Mouse (Mus musculus) cerebellum, postnatal 25 days (tissue): ENCODE results near the gene Acbd6.

Source experiments
- DNase-seq, 2 experiments: peaks; one replicate each; pipeline ENCODE4 v3.0.0; 2021; ENCODE audit warnings: mixed read lengths in 2 of 2

Gene Acbd6

DNA sequence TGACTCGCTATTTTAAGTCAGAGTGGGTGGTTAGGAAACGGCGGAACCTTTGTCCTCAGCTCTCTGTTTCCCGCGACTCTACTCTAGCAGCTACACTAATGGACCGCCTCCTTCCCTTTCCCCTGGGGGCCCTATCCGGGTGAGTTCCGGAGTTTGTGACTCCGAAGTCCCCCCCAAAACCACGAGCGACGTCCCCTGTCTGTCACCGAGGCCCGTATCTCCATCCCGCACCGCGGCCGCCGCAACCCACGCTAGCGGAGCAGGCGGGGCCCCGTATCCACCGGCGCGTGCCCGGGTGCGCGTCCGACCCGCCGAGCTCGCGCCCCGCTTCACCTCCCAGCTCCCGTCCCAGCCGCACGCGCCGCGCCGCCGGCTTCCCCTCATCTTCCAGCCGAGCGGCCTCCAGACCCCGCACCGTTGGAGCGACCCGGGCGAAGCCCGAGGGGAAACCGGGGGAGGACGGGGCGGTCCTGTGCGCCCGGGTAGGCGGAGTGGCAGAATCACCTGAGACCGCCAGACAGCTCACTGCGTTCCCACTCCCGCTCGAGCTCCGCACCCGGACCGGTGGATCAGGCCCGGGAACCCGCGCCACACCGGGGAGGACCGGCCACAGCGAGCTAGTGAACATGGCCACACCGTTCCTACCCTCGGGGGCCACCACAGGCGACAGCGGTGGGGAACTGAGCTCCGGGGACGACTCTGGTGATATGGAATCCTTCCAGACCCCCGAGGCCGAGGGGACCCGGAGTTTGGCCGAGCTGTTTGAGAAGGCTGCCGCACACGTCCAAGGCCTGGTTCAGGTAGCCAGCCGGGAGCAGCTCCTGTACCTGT, at the start of gene Acbd6:
Acbd6 (plus strand) TSS at position 109 of the 831 bp plus-strand sequence.
- DNase-seq, result peak; percentile 88

DNA sequence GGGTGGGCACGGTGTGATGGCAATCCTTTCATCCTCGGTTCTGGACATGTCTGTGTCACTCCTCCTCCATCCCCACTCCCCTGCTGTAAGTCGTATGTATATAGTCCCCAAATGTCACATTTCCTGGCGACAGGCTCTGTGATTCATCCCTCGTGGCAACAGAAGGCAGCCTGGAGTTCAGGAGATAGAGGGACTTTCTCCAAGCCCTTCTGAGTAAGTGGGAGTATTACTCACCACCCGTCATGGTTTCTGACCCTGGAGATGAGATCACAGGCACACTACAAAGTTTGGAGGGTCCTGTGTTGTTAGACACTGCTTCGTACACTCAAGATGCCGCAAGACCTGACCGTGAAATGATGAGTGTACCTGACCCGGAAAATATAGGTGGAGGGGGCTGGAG, 47.7 kb upstream of the Acbd6 start:
- DNase-seq, result no peak

DNA sequence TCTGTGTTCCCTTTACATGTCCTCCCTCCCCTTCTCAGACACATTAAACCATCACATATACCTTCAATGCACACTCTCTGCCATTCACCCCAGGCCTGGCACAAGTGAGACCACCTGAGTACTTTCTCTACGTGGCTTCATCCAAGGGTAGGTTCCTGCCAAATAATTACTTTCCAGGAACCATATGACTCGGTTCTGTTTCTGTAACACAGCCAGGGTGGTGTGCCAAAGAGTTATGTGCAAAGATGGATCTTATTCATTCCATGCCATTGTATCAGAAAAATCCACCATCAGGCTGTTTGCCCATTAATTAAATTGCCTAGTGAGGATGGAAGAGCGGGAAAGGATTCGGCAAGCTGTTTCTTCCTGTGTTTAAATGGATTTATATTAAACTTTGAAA, 42.1 kb upstream of the Acbd6 start:
- DNase-seq, result peak; percentile 59 to 74

DNA sequence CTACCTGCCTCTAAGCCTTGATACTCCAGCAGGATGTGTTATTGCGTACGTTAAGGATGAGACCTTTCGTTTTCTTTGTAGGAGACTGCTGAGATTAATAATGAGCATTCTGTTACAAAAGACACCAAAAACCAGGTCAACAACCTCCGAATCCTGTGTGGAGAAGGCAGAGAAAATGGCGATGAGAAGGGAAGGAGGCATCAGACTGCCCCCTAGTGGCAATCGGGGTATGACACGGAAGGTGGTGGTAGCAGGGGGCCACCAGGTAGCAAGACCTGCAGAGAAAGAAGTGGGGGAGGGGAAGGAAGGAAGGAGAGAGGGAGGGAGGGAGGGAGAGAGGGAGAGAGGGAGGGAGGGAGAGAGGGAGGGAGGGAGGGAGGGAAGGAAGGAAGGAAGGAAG, 41.3 kb upstream of the Acbd6 start:
- peak; percentile 77 to 83 for DNase-seq

DNA sequence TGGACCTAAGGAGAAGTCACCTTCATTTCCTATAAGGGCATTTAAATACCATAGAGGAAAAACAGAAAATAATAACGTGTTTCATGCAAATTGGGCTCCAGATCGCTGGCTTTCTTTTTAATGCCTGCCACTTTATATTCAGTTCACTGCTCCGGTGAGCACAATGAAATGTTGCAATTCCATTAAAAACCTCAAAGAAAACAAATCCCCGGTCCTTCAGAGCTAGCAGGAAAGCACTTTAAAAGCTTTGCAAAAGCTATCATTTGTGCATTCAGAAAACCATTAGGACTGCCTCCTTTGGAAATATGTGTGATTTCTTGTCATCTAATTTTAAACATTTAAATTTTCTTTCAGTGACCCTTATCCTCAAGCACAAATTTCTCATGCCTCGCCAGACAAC, 40.9 kb upstream of the Acbd6 start:
- DNase-seq, result no peak

DNA sequence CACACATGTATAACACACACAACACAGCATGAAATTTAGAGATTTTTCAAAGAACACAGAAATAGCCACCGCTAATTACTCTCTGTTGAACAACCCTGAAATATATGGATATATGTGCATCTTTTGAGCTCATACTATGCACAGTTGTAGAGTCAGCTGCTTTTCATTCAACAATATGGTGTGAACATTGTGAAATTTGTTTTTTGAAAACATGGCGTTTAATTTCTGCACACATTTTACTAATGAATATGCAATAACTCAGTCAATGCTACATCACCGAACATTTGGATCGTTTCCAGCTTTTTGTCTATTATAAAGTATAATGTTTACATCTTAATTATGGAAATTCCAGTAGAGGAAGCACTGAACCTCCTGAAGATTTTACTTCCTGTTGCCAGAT, 37.6 kb upstream of the Acbd6 start:
- no peak for DNase-seq

DNA sequence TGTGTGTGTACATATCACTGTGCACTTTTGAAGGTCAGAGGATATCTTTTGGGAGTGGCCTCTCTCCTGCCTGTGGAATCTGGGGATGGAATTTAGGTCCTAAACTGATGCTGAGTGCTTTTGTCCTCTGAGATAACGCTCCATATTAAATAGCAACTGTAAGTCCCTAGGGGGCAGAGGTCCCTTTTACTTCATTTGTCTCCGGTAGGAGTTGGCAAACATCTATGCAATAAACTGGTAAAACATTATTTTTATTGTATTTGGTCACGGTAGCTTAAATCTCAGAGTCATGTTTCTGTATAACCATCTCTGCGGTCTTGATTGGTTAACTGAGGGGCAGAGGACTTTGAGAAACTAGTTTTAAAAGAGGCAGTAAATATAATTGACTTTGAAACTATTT, 35.4 kb upstream of the Acbd6 start:
- DNase-seq, result no peak

DNA sequence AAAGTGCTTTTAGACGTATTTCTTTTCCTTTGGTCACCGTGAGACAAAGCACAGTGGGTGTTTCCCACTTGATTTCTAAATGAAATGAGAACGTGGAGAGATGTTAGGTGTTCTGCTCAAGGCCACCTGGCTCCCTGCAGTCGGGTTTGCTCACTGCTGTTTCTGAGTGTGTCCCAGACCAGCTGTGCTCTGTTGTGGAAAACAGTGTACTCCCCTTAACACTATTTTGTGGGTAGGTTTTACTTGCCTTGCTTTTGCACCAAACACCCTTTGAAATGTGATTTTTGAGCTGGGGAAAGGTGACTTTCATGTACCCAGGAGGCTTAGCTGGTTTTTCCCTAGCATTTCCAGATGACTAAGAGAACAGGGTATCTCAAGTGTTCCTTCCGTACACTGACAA, 31.7 kb upstream of the Acbd6 start:
- no peak for DNase-seq

DNA sequence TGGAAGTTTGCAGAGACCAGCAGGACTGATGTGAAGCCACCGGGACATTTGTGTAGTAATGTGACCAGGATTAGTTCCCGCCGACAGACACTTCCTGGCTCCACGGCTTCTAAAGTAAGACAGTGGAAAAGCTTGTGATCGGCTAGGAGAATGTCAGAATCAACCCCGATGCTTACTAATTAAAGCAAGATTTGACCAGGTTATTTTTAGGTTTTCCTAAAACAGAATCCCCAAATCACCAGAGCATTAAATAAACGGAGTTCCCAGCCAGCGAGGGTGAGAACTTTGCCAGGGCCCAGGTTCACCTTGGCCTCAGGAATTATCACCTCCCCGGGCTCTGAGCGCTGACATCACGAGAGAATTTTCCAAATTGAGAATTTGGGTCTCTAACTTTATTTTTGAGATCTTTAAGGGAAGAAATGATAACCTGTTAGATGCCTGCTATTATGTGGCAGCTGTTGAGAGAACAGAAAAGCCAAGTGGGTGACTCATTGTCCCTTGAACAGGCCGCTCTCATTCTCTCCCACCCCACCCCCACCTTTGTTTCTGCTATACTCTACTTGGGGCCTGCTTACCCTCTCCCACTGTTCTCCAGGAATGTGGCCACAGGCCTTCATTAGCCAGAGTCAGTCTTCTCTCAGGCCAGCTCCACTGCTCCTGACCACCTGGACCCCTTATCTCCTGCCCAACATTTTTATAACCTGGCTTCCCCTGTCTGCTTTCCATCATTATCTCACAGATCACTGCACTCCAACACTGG, 30.7 kb upstream of the Acbd6 start:
- DNase-seq, result no peak

DNA sequence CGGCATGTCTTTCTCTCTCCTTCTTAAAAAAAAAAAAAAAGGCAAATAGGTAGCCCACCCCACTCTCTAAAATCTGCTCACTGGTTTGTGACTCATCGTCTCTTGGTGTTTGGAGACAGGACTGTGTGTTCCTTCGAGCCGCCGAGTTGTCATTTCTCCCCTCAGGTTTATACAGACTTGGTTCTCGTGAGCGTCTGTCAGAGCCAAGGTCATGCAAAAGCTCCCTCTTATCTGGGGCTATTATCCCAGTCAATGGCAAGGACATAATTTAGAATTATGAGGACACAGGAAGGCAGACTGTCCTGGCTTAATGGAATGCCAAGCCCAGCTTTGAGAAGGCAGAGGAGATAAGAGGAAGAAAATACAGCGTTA, 30.1 kb upstream of the Acbd6 start:
- no peak for DNase-seq

DNA sequence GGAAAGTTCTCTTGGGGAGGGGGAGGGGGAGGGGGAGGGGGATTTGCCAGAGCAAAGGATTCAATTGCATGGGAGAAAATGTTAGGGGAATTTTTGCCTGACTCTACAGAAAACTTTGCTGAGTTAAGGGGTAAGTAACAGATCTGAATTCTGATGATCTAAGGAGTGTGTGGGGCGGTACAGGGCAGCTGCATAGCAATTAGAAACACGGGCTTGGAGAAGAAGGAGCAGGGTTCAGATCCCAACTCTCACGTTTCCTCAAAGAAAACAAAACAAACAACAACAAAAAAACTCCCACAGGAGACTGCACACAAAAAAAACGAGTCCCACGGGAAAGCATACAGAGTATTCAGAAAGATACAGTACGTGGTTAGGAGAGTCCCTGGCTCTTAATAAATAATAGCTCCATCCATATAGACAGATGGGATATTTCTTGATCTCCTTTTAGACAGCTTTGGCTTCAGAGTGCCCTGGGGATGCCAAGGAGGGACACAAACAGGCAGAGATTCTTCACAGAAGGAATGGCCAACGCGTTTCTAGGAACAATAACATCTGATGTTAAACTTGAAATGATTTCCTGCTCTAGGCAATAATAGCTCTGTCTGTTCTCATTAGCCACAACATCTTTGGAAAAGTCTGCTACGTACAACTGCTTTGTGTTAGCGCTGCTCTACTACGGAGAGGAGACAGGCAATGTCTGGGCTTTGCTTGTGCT, 29.4 kb upstream of the Acbd6 start:
- no peak for DNase-seq

DNA sequence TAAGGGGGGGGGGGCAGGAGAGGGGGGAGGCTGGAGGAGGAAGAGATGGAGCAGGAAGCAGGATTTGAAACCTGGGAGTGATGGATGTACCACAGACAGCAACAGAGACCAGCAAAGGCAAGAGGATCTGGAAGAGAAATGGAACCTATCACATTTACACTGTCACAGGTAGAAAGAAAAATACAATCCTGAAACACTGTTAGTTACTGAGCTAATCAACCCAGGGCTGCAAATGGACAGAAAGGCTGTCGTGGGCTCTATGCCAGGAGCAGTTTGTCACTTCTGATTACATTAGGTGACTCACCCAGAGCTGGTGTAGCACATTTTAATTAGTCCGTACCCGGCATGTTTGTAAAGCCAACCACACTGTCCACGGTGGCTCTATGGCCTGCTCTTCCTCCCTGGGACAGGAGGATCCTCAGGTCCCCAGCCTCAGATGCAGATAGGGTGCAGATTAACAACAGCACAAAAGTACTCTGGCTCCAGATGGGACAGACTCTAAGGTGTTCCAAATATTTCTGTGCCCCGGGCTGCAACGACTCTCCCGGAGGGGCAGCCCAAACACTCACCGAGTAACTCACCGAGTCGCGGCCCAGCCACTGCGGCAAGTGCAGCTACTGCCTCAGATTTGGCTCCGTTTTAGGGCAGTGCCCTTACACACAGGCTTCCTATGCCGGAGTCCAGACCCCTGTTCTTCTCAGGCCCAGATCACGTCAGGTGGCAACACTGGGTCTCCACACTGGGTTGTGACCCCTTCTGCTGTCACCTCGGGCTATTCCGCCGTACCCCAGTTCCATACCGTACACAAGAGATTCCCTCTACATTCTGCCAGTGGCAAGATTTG, 28.6 kb upstream of the Acbd6 start:
- peak in 1 of 2 experiments; percentile 64 for DNase-seq

DNA sequence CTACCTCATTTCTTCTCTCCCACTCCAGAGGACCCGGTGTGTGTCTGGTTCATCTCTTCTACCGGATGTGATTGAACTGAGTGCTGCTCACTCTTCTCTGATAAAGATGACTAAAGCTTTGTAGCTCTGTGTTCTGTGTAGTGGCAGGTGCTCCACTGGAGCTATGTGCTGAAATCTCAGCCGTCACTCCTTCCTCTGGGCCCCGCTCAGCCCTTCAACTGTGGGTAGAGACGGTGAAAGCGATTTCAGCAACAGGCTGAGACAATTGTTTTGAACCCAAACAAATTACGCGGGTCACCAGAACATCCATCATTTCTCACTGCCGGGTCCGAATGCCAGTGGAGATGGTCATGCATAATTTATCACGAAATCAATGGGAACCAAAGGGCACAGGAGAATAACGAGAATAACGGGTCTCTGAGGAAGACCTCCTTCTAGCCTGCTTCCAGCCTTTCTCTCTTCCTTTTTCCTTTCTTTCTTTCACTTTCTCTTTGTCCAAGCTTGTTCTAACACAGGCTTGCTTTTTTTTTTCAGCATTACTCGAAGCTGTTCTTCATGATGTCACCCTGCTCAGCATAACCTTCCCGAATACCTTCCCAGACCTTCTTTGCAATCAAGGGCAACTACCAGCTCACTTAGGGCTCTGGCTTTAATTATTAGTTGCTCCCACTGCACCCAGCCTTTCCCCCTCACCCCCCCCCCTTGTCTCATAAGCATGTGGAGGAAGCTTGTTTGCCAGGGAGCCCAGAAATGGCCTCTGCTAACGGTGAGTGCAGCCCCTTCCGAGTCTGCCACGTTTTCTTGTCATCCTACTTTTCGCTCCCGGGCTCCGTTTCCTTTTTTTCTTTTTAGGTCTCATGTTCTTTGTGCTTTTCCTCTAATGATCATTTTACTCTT, 27.1 kb upstream of the Acbd6 start:
- DNase-seq, result no peak

DNA sequence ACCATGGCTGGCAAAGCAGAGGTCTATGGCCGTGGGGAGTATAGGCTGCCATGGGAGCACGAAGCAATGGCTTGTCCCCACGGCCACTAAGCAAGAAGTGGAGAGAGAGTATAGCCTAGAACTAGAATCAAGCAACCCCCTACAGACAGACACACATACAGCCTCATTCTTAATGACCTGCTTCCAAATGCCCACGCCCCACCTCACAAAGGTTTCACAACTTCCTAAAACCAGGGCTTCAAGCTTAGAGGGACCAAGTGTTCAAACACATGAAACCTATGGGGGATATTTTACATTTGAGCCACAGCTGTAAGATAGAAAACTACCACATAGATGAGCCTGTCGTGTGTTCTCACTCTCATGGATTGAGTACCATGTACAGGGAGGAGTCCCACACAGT, 25.5 kb upstream of the Acbd6 start:
- DNase-seq, result no peak

DNA sequence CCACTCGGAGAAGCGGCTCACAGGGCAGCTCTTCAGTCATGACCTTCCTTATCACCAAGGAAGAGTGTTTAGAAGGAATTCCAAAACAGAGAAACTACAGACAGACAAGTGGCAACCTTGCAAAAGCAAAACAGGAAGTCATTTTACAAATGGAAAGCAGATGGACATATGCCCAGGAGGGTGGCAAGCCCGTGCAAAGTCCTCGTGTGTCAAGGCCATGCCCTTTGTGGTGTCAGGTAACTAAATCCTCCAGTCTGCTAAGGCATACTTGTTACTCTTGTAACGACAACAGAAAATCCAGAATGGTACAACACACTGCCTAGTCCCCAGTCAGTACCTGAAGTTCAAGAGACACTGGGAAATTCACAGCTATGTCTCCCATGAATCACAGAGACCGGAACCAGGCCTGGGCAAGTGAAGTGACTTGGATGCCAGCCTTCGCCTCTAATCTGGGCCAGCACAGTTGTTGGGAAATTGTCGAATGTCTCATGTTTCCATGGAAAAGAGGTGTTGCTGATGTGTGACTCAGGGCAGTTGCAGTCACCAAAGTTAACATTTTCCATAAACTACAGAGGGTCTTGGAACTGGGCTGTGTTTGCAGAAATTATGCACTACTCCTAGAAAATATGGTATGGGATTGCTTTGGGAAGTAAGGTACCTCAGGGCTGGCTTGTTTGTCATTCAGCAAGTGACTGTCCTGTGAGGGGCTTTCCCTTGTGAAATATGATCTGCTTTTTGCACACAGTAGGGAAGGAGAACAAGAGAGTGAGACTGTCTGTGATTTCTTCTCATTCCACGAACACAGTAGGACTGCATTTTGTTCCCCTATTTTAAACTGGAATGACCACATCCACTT, 24.9 kb upstream of the Acbd6 start:
- no peak for DNase-seq

DNA sequence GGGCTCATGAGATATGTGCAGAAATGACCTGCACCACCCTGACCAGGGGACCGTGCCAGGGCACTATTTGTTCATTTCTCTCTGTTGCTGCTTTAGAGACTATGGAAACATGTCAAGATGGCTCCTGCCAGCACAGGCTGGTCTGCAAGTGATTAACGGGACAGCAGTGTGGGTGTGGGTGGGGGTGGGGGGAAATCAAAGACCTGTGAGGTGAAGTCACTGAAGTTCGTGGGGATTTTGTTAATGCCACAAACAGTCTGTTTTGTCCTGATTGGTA, 24.3 kb upstream of the Acbd6 start:
- DNase-seq, result no peak

DNA sequence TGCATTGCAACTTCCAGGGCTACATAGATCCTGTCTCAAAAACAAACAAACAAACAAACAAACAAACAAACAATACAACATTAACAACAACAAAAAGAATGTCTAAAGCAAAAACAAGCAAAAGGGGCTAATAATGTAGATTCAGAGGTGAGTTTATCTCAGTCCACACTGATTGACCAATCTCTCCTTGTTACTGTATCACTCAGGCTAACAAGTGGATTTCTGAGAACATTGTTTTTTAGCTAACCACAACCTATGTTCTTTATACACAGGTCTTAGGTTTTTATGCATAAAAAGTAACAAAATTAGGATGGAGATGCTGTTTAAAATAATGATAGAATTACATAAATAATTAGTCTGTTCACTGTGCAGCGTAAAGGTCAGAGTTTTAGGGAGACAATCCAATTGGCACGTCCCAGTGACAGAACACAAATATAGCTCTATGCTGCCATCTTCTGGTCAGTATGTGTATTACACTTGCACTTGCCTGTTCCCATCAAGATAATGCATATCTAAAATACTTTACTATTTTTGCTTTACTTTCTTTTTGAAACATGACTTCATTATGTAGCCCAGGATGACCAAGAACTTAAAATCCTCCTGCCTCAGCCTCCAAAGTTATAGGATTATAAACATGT, 20.8 kb upstream of the Acbd6 start:
- peak in 1 of 2 experiments; percentile 70 for DNase-seq

DNA sequence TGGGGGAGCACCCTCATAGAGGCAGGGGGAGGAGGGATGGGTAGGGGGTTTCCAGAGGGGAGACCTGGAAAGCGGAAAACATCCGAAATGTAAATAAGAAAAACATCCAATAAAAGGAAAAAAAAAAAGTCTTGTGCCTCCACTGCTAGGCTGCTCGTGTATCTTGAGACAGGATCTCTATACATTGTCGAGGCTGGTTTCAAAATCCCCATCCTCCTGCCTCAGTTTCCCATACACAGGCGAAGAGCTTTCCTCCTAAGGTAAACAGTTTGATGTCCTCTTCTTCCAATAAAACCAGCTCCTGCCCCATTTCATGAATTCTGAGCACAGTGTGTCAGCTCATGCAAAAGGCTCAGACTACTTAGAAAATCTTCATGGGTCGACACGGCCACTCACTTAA, 19.9 kb upstream of the Acbd6 start:
- no peak for DNase-seq

DNA sequence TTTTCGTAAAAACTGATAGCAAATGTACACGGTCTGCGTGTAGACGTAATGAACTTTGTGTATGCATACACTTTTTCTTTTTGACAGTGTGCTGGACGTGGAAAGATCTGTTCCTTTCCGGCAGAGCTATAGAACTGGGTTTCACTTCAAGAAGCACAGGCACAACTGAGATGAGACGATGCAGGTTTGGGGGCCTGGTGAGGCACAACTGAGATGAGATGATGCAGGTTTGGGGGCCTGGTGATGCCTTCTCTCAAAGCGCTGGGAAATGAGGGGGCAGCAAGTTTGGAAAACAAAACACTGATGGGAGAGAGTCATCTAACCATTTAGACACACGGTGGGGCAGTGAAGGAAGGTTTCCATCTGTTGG, 293 bp upstream of the Acbd6 start:
- no peak for DNase-seq

DNA sequence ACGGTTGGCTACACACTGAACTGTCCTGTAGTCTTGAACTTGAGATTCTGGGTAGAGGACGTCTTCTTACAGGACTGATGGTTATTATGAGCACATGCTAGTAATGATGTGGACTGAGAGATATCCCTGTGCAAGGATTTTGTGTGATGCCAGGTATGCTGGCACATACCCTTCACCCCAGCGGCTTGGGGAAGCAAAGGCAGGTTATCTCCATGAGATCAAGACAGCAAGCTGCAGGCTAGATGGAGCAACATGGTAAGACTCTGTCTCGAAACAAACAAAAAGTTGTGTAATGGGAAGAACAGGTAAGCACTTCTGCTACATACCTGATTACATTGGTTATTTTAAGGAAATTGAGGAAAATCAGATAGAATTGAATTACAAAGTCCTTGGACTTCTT, 2.1 kb downstream of the Acbd6 start:
- no peak for DNase-seq

DNA sequence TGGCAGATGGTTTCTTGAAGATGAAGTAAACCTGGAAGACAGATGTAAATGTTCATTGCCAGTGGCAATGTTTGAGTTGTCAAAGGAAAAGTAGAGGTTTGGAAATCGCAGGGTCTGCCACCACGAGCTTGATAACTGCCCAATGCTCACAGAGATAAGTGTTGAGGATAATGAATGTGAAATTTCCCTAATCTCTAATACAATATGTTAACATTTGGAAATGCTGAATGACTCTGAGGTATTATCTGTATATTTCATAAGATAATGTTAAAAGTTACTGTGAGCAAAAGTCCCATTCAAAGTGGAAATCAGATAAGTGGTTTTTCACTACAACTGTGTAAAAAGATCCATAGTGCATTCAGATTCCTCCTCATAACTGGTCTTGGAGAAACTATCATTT, 2.8 kb downstream of the Acbd6 start:
- DNase-seq, result no peak
